Mouse (Mus musculus) hematopoietic stem cell, adult 5-6 weeks (primary cell): ENCODE measurements around the gene Dido1. TPM values are rescaled to one million over a fixed set of nuclear protein-coding genes. Genes with fewer than 3 reads are reported as not detected.
"Not testable (repeated sequence)": the region's sequence is repeated elsewhere in the genome, so short reads cannot be mapped to it uniquely, and the experiment has no call there.

ENCODE experiments used
- ATAC-seq, 2 experiments: fragments of 125-278 bp in 1 of 2; replicated peaks in 1 of 2; 2 replicates each; pipeline ENCODE4 v1.8.0; 2016 to 2017; ENCODE audit warnings: inconsistent platforms in 2 of 2, mild to moderate bottlenecking in 2 of 2, moderate number of reproducible peaks in 2 of 2, low read depth in 1 of 2, moderate TSS enrichment in 1 of 2; ENCODE audit not compliant: low FRiP score in 2 of 2, poor library complexity in 2 of 2, severe bottlenecking in 2 of 2, insufficient read depth in 1 of 2, low TSS enrichment in 1 of 2
- total RNA-seq: library from RNA; stranded (forward); fragments of 172-1452, 232-1000 nt; gene quantifications from 2 replicates; pipeline ENCODE4 v1.2.3, GENCODE M21; 2017

Gene Dido1
- total RNA-seq, 1 experiment from 2014 or later = 86.0 TPM

GRCm38 (mm10) chr2:180726658-180727442, 17.1 kb upstream of the Dido1 start:
- ATAC-seq = peak; percentile 82 to 83

GRCm38 (mm10) chr2:180725856-180726629, 16.2 kb upstream of the Dido1 start:
- ATAC-seq = no peak

DNA sequence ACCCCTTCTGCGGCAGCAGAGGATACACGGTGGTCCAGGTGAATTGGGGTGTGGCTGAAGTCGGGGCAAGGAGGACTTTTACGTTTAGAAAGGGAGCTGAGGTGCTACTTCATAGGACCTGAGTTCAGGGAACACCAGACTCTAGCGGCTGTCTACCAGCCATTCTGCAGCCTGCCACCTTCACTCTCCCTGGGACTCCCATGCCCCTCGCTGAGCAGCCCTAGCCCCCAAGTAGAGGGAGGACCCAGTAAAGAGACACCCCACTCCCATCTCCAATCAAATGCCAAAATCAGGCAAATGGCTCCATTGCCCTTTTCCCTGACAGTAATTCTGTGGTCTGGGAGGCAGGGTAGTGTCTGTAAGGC, 15.6 kb upstream of the Dido1 start:
- no peak for ATAC-seq

GRCm38 (mm10) chr2:180724585-180725413, 15.0 kb upstream of the Dido1 start, which contains the start of gene Slc17a9:
Gene Slc17a9 (plus strand): TSS chr2:180725263.
- ATAC-seq = peak; percentile 80 to 87

GRCm38 (mm10) chr2:180723865-180724264, 14.1 kb upstream of the Dido1 start:
- ATAC-seq = no peak

DNA sequence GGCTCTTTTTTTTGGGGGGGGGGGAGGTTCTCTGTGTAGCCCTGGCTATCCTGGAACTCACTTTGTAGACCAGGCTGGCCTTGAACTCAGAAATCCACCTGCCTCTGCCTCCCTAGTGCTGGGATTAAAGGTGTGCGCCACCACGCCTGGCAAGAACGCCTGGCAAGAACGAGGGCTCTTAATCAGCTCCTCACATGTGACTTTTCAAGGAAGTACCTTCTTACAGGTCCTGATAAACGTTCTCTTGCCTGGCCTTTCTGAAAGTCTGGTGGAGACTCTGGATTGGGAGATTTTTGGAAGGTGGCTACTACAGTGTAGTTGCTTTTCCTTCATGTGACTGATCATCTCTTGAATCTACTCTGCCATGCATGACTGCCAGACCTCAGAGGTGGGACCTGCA, 12.9 kb upstream of the Dido1 start:
- ATAC-seq = not testable (repeated sequence)

DNA sequence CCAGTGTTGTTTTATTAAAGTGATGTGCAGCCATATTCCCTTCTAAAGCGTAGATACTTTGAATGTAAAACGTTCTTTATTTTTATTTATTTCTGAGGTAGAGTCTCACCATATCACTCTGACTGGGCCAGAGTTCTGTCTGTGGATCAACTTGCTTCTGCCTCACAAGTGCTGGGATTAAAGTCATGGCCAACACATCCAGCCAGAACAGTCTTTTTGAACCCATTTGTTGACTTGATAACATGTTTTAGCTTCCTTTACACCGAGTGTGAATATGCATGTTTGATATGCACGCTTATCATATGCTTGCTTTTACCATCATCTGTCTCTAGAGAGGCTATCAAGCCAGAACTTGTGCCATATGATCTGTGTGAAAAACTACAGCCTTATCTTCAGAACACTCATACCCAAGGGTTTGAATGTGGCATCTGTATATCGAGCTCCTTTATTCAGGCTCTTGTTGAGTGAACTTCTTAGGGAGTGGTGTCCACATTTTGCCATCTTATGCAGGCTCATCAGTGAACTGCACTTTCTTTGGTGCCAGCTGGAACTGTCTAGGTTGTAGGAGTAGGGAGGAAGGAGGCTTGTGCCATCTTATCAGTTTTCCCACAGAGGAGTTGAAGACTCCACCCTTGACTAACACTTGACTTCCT, 2.4 kb upstream of the Dido1 start:
- peak in 1 of 2 experiments; percentile 14; a peak in 1 of 4 replicates for ATAC-seq

DNA sequence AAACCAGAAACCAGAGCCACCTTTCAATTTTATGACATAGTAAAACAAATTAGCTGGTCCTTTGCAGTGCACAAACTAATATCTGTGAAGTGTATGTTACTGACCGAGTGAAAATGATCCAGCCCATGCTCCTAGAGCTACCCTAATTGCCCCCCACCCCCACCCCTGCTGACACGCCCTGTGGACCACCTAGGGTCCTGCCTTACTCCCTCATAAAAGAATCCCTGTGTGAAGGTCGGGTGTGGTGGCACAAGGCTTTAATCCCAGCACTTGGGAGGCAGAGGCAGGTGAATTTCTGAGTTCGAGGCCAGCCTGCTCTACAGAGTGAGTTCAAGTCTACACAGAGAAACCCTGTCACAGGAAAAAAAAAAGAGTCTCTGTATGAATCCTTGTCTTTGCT, 1.7 kb upstream of the Dido1 start:
- no peak for ATAC-seq

DNA sequence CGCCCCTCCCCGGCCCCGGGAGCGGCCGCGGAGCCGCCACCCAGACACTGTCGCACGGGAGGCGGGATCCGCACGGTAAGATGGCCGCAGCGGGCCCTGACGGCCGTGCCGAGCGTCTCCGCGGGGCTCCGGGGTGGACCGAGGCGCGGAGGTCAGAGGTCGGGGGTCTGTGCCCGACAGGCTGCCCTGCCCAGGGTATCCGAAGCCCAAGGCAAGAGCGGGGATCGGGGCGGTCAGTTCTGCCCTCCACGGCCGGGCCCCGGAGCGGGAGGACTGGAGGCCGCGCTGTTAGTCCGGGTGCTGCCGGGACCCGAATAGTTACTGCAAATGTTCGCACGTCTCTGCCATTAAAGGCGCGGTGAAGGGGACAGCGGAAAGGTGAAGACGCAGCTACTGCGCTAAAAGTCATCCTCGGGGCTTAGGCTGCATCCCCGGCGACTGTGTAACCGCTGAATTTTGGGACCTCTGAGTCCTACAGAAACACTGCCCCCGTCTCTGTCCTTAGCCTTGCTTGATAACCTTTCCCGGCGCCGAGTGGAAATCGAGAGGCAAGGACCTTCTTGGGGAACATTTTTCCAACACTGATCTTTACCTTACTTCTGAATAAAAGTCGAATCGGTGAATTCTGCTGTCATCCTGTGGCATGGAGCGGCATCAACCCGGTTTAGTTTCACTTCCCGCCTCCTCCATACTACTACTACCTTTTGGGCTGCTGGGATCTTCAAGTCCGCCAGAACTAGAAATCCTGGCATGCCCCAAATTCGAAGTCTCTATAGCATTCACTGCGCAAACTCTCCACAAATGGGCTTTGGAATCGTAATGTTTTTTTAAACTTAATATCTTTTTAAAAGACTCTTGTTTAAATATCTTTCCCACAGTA, 717 bp upstream of the Dido1 start:
- ATAC-seq = no peak

- ATAC-seq = 0 out of 4 replicates have a peak, but pooled peaks of 1 of the 2 experiments have one; percentile 3
These were observed 526 bp downstream of the Dido1 start for GRCm38 (mm10) chr2:180709023-180709922.

GRCm38 (mm10) chr2:180705975-180706374, 3.8 kb downstream of the Dido1 start:
- no peak for ATAC-seq

DNA sequence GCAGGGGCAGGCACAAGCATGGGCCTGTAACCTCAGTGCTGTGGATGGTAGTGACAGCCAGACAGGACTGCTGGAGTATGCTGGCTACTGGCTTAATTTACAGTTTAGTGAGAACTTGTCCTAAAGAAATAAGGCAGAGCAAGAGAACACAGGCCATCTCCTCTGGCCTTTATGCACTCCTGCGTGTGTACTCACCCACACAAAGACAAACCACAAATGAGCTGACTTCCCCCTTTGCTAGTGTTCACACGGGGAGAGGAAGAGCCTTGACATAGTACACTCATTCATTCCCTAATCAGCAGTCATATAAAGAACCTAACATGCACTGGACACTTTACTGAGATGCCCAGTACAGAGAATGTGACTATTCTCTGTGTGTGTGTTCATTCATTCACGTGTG, 4.7 kb downstream of the Dido1 start:
- ATAC-seq = 0 out of 4 replicates have a peak, but pooled peaks have one; percentile 15 to 20

DNA sequence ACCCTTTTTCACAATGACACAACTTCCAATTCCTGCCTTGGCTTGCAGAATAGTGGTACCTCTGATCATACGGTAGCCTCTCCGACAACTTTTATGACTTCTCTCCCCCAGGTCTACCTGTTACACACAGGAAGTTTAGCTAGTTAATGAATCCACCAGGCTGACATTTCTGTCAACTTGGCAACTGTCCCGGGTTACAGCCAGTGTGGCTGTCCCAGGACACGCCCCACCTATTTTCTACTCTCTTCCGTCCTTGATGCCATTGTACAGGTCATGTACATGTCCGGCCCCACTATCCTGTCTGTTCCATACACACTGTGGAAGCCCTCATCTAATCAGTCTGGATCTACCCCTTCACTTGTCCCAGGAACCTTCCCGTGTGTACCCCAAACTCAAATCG, 5.2 kb downstream of the Dido1 start:
- no peak for ATAC-seq

GRCm38 (mm10) chr2:180703645-180704359, 6.0 kb downstream of the Dido1 start:
- no peak for ATAC-seq

DNA sequence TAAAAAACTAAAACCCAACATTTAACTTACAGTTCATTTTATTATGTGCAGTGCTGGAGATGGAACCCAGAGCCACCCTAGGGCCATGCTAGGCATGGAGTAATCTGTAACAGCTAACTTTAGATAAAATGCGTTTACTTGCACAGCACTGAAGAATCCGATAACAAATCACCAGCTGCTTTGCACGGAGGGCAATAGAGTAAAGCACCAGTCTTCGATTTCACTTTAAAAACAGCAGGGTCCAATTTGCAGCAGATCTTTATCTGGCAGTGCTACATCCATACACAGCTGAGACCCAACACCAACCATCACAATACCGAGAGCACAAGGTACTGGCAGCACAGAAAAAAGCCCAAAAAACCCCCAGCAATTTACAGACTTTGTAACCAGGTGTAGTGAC, 6.6 kb downstream of the Dido1 start:
- no peak for ATAC-seq
